Mouse (Mus musculus) gastrocnemius, postnatal 25 days (tissue): ENCODE results near the gene Armc9. TPM values are rescaled to one million over a fixed set of nuclear protein-coding genes. Genes with fewer than 3 reads are reported as not detected.

Experiments used
- DNase-seq: peaks from one replicate; pipeline ENCODE4 v3.0.0; 2022
- total RNA-seq, 2 experiments: library from RNA; stranded (reverse); gene quantifications; 1 replicate in 1 of 2; 2 replicates in 1 of 2; pipeline ENCODE4 v1.2.3; 2021

The Armc9 gene
- total RNA-seq, 2 experiments from 2014 or later = 2.1 to 2.4 TPM

DNA sequence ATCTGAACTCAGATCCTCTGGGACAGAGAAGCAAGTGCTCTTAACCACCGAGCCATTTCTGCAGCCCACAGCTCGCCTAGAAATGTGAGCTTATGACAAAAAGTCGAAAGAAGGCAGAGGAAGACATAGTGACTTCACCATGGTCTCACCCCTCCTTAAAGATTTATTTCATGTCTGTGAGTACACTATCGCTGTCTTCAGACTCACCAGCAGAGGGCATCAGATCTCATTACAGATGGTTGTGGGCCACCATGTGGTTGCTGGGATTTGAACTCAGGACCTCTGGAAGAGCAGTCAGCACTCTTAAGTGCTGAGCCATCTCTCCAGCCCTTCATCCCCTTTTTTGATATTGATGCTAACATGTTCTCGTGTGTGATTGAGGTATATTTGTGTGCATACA is 20.0 kb downstream of the Armc9 start:
- DNase-seq = no peak

DNA sequence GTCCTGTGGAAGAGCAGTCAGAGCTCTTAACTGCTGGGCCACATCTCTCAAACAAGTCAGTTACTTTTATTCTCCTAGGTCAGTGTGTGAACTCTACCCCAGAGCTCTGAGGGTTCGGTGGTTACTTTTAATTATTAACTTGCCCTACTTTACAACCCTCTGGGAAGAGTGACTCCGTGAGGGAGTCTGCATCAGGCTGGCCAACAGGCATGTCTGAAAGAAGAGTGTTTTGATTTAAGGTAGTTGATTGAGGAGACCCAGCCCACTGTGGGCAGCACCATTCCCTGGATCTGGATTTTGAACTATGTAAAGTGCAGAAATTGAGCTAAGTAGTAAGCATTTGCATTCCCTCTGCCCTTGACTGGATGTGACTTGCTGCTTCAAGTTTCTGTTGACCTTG is 21.5 kb downstream of the Armc9 start:
- no peak for DNase-seq

DNA sequence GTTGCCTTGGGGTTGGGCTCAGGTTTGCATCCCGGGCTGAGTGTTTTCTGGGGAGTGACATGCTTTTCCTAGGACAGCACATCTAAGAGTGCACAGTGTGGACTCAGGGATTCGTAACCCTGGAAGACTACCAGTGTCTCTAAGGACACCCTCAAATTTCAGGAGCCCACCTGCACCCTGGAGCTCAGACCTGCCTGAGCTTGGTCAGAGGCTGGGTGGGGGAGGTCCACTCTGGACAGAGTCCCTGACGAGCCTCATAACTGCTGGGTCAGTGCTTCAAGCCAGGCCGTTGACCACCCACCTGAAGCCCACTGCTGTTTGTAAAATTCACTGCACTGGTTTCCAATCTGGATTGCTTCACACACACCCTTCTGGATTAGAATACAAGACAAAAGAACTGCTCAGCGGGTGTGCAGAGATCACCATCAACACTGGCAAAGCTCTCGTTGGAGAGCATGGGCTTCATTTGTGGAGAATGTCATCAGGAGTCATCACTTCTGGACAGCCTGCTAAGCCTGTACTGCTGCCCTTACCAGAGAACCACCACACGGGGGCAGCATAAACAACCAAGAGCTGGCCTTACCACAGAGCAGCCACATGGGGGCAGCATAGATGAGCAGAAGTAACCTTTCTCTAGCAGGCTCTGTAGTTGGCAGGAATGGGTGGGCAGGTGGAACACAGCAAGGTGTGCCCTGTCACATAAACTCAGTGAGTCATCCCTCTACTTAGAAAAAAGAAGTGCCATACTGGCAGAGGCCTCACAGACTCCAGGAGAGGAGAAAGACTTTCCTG is 24.1 kb downstream of the Armc9 start:
- DNase-seq = peak; percentile 68

DNA sequence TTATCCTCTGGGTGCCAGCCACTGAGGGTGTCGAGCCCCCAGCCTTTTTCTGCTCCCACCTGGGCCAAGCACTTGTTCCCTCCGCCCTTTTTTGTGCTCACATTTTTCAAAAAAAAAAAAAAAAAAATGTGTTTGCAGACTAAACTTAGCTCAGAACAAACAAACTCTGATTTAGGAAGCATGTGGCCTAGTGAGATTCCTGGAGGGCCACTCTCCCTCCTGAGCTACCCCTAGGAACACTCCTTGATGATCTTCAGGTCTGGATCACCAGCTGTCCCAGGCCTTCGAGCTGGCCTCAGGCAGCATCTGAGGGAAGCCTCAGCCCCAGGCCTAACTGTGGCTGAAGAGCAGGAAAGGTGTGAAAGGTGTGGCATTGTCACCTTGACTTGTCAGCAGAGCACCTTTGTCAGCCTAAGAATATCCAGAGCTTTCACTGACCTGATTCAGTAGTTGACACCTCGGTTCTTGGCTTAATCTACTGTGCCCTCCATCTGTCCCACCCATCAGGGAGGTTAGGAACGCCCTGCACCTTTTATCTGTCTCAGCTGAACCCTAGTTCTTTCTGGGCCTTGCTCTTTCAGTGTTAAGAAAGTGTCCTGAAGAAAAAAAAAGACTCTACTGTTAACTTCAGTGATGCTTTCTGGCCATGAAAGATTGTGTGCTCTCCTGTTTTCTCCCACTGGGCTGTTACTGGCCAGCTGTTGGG is 27.6 kb downstream of the Armc9 start:
- no peak for DNase-seq

DNA sequence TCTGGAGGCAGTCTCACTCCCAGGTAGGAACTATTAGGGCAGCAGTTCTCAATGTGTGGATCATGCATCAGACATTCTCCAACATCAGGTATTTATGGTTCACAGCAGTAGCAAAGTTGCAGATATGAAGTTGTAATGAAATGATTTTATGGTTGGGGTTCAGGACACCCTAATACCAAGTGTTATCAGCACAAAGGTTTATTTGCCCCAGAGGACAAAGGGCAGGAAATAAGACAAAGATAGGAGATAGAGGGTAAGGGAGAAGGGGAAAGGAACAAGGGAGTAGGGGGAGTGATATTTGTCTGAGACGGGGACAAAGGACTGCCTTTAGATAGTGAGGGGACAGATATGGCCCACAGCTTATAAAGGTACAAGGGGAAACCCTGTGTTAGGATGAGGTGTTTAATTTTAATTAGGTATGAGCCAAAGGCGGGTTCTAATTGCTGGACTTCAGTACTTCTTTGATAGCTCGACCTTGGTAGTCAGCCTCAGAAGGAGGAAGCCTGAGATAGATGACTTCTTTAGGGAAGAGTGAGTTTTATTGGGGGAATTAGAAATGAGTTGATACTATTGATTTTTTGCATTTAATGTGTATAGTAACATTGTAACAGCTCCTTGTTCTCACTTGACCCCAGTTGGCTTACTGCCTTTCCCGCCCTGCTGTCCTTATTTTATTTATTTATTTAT is 29.1 kb downstream of the Armc9 start:
- no peak for DNase-seq

DNA sequence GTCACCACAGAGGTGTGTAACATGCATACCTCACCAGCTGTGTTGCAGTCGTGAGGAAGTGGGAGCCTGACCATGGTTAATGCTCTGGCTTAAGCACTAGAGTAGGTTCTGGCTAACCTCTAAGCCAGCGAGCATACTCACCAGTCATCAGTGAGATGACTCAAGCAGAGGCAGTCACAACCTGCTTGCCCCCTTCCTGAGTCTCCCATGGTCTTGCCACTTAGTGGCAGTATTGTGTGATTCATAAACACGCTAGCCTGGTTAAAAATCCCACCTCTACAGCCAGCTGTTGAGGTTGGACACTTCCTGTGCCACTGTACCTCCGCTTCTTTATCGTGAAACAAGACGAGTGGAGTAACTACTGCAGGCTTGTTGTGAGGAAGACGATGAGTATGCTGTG is 32.2 kb downstream of the Armc9 start:
- DNase-seq = no peak

DNA sequence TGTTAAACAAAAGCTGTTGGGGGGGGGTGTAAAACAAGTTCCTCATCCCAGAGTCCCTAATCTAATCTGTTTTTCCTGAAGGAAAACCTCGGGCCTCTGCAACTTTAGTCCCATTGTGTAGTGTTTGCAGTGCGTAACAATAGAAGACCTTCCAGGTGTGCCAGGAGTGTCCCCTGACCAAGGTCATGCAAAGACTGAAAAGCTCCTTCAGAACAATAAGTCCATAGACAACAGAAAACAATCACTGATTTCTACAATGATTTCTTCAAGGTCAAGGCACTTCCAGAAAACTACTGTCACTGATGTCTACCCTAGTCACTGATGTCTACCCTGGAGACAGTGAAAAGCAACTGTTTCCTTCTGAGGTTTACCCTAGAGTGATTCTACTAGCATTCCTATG is 33.3 kb downstream of the Armc9 start:
- no peak for DNase-seq

DNA sequence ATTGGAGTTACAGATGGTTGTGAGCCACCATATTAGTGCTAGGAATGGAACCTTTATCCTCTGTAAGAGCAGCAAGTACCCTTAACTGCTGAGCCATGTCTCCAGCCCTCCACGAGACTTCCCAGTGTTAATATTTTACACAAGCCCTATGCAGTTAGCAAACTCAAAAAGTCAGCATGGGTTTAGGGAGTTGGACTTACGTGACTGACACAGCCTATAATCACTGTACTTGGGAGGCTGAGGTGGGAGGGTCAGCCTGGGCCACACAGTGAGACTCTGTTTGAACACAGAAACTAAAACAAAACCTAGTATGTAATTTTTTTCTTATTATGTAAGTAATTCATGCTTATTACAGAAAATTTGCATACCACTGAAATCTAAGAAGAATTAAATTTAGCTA is 33.7 kb downstream of the Armc9 start:
- DNase-seq = no peak

DNA sequence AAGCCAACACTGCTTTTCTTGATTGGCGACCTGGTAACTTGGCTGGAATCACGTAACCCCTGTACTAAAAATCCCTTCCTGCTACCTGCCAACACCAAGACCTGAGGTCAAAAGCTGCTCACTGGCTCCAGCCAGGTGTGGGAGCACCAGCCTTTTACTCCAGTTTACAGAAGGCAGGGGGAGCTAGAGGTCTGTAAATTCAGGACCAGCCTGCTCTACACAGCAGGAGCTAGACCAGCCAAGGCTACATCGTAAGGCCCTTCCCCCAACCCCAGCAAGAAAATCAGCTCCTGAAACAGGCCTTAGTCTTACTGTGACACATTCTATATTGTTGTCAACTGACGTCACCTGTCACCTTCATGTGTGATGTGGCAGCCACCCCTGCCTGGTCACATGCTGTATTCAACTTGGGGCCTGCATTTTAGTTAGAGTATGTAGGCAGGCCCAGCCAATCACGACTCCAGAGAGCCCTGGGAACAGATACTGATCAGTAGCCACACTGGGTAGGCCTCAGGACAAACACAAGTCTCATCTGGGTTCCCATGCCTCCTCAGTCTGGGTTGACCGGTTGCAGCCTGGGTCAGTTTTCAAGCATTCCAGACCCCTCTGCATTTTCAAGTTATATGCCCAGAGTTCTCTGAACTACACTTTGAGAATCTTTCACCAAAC is 34.6 kb downstream of the Armc9 start:
- DNase-seq = no peak

DNA sequence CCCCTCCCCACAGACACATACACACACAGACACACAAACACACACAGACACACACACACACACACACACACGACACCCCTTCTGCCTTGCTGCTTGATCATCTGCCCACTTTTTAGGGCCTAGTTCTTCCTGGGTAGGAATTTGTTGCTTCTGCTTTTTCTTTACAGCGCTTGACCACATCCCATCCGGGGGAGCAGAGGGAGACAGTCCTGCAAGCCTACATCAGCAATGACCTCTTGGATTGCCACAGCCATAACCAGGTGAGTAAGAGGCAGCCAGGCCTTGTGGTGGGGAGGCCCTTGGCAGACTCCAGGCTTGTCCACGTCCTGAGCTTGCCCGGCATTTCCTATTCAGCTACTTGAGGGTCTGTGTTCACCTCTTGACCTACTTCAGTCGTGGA is 36.3 kb downstream of the Armc9 start:
- no peak for DNase-seq

DNA sequence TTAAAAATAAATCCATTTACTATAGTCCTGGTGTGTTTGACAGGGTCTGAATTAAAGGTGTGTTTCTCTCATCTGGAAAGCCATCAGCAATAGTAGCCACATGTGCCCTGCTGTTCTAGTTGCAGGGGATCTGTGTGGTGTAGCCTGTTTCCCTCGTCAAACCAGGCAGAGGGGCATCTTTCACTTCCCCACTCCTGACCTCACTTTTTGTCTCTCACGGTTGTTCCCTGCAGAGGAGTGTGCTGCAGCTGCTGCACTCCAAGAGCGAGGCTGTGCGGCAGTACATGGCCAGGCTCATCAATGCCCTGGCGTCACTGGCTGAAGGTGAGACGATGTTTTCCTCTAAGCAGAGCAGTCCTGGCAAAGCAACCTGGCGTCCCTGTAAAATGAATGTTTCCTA is 39.5 kb downstream of the Armc9 start:
- DNase-seq = no peak

DNA sequence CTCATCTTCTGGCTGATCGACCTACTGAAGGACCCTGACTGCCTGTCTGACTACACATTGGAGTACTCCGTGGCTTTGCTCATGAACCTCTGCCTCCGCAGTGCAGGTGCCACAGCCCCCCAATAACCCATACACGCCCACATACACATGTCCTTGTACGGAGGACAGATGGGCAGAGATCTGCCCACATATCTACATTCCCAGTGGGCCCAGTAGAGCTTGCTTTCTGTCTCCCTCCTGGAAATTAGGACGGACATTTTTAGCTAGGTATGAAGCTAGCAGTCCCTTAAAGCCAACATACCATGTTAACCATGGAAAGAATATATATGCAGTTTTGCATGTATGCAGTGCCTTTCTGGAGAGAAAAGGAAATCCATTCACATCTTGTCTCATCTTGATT is 43.7 kb downstream of the Armc9 start:
- no peak for DNase-seq

DNA sequence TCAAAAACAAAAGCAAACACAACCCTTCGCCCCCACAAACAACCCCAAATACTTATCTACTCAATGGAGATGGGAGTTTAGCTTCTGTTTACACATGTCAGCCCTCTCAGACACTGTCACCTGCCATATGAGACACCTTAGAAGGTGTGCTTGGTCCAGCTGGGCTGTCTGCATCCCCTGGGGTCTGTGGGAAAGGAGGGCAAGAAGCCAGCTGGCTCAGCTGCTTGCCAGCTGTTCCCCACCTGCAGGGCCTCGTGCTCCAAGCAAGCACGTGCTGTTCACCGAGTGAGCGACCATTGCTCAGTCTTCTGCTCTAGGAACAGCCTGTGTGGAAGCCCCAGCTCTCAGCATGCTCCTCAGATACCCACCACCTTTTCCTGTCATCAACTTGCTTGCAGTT is 44.4 kb downstream of the Armc9 start:
- no peak for DNase-seq

DNA sequence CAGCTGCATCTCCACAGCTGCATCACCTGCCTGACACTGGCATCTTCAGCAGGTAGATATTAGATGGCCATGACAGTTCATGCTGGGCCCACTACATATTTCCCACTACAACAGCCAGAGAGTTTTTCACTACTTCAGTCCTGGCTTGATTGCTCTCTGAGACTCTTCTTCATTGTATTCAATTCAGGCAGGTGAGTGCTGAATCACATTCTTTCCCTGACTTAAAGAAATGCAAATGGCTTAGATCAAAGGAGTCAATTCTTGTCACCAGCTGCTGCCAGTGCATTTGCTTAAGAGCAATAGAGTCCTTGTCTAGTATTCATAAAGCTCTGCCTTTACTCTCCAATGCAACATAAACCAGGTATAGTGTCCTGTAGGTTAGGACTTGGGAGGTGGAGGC is 46.7 kb downstream of the Armc9 start:
- DNase-seq = no peak

DNA sequence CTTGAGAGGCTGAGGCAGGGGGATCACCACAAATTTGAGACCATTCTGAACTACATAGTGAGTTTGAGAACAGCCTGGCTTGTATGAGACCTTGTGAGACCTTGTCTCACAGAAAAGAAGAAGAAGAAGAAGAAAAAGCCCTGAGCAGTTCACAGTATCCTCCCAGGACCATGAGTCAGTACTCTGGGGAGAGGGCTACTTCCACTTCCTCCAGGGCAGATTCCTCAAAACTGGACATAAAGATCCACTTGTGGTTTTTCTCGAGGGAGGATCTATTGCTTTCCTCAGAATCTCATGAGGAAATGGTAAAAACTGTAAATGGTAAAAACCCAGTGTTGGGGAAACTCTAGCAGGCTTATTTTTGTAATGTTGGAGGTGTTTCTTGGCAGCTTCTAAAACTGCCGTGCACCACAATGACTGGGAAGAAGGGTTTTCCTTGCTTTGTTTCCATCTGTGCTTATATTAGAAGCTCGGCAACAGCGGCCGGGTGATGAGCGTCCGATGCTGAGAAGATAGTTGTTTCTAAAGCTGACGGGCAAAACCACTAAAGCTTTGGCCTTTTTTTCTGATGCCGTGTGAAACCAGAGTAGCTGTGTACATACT is 48.1 kb downstream of the Armc9 start:
- no peak for DNase-seq

DNA sequence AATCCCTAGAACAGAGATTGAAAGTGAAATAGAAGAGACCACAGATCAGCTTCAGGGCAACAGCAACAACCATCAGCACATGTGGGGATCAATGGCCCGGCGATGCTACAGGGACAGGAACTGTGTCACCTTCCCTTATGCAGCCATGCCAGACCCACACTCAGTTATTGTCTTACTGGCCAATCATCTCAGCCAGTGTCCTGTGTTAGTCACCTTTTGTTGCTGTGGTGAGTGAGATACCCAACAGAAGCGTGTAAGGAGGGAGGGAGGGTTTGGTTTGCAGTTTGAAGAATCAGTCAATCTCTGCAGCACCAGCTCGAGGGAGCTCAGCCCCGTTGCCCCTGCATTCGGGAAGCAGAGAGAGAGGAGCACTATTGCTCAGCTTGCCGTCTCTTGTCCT is 56.1 kb downstream of the Armc9 start:
- no peak for DNase-seq

DNA sequence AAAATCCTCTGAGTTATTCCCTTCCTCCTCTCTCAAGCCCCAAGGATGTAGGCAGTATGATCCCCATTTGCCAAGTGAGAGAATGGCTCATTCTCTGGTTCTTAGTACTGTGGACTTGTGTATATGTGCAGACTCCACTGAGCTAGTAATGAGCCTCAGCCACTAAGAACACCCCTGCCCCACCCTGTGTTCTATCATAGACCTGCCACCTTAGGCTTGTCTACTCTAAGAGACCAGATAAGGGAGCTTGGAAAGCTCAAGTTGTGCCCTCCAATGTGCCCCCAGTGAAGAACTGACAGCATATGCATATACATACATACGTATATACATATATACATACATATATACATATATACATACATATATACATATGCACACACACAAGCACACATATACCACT is 56.9 kb downstream of the Armc9 start:
- no peak for DNase-seq

DNA sequence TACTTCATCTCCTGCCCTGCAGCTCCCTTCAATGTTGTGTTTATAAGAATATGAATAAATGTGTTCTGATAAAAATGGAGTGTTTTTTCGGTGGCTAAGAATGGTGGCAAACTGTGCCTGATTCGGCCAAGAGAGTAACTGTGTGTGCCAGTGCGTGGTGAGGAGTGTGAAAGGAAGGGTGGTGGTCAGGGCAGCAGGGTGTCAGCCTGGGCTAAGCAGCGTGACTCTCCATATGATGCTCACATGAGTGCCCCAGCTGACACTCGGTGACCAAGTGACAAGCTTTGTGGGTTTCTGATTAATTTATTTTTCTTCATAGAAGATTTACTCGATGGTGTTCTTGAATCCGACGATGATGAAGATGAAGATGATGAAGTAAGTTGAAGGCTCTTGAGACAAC is 58.2 kb downstream of the Armc9 start:
- DNase-seq = no peak

DNA sequence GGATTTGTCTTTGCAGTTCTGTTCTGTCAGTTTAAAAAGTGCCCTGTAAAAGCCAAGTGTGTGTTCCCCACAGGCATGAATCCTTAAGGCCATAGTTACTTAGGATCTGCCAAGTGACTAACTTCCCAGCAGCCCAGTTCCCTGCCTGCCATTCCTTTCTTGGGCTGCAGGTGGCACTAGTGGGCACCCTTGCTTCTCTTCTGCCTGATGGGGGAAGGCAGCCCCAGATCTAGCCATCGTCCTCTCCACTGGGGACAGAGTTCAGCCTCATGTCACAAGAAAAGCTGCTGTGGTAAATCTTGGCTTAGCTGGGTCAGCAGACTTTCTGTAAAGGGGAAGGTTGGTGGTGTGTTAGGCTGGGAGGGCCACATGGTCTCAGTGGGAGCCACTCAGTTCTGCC is 59.6 kb downstream of the Armc9 start:
- DNase-seq = peak; percentile 63

DNA sequence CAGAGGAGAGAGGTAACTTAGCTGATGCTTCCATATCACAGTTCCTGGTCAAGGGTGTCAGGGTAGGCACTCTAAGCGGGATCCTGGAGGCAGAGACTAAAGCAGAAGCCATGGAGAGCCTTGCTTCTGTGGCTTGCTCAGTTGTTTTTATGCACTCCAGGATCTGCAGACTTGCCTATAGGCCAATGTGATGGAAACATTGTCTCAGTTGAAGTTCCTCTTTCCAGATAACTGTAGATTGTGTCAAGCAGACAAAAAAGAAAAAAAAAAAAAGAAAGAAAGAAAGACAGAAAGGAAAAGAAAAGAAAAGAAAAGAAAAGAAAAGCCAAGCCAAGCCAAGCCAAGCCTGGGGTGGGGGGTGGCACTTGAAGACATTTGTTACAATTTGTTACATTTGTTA is 60.7 kb downstream of the Armc9 start:
- no peak for DNase-seq

DNA sequence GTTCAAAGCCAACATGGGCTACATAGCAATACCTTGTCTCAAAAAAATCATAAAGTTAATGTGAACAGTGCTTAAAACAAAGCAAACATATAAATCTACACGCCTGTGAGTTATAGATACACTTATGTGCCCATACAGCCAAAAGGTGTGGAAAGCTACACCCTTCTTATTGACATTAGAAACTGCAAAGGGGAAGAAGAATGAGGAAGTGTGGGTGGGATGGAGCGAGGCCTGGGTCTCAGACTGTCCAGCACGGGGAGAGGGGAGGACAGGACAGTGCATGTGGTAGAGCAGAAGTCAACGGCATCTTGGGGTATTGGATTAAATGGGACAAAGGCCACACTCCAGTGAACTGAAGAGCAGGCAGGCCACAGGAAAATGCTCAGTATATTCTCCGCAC is 61.8 kb downstream of the Armc9 start:
- no peak for DNase-seq

DNA sequence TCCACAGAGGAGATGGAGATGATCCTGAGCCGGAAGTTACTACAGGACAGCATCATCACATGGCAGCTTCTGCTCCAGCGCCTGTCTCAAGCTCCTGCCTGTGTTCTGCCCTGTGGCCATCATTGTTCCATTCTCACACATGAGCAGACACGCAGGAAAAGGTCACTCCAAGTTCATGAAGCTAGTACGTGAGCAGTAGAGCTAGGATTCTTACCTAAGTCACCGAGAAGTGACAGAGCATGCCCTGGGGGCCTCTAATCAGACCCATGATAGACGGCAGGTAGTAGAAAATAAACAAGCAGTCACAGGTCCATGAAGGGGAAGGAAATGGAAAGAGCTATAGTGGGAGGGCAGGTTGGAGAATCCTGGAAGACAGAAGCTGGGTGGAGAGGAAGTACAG is 63.4 kb downstream of the Armc9 start:
- no peak for DNase-seq

DNA sequence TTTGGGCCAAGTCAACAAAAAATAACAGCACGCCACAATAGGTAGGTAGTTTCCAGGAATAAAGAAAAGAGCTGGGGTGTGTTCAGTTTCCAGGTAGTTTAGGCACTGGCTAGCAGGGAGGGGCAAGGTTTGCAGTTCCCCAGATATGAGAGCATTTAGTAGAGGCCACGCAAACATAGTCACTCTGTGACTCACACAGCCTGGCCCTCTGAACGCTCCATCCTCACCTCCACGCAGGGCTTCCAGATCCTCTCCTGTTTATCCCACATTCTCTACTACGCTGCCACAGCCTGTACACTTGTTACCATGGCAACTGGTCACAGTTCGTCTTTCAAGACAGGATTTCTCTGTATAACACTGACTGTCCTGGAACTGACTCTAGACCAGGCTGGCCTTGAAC is 70.6 kb downstream of the Armc9 start:
- DNase-seq = no peak
